Mouse (Mus musculus) liver, embryonic 14.5 days (tissue): ENCODE data around the gene Stk24. TPM values are rescaled to one million over a fixed set of nuclear protein-coding genes. Genes with fewer than 3 reads are reported as not detected.
A peak's percentile ranks its signal among the peaks of the same experiment; 100 is the strongest.

Experiments
- ATAC-seq: fragments of 200-750 bp; cut with Nextera tagmentation; 2 replicates; pipeline ENCODE4 v1.8.0; 2017; ENCODE audit warnings: moderate number of reproducible peaks, mild to moderate bottlenecking, moderate library complexity; ENCODE audit not compliant: insufficient read depth
- DNase-seq, 3 experiments: peaks; one replicate each; pipeline ENCODE4 v3.0.0-alpha.2; 2012 to 2013; ENCODE audit warnings: low read depth in 3 of 3, low spot score in 3 of 3
- H3K27ac ChIP-seq: fragments of 300-500 bp; sonication (generic); 2 replicates; pipeline ENCODE4 v1.5.1; 2014; ENCODE audit warnings: moderate library complexity, mild to moderate bottlenecking, control low read depth, inconsistent platforms
- H3K27me3 ChIP-seq: fragments of 300-500 bp; sonication (generic); 2 replicates; pipeline ENCODE4 v1.6.1; 2014; ENCODE audit warnings: mild to moderate bottlenecking, low read length, moderate library complexity; ENCODE audit not compliant: control insufficient read depth, insufficient read depth
- H3K36me3 ChIP-seq: fragments of 300-500 bp; sonication (generic); replicated peaks from 2 replicates; pipeline ENCODE4 v1.6.1; 2014; ENCODE audit warnings: low read depth; ENCODE audit not compliant: control insufficient read depth, insufficient read depth
- H3K4me1 ChIP-seq, 2 experiments: fragments of 200-500 bp in 1 of 2; fragments of 300-500 bp in 1 of 2; sonication (generic) in 1 of 2; replicated peaks; 2 replicates each; pipeline ENCODE4 v1.6.1; 2012 to 2014; ENCODE audit warnings: antibody characterized with exemption in 1 of 2, inconsistent platforms in 1 of 2, low read length in 1 of 2; ENCODE audit not compliant: control insufficient read depth in 2 of 2, insufficient read depth in 2 of 2
- H3K4me2 ChIP-seq: fragments of 300-500 bp; sonication (generic); 2 replicates; pipeline ENCODE4 v1.6.1; 2014; ENCODE audit warnings: low read depth, mild to moderate bottlenecking, control low read depth, moderate library complexity
- H3K4me3 ChIP-seq, 2 experiments: fragments of 200-500 bp in 1 of 2; fragments of 300-500 bp in 1 of 2; sonication (generic) in 1 of 2; 2 replicates each; pipeline ENCODE4 v1.5.1; 2012 to 2014; ENCODE audit warnings: low read depth in 2 of 2, low read length in 2 of 2, mild to moderate bottlenecking in 2 of 2, control low read depth in 1 of 2, inconsistent platforms in 1 of 2, moderate library complexity in 1 of 2; ENCODE audit not compliant: insufficient read depth in 1 of 2
- H3K9ac ChIP-seq: fragments of 300-500 bp; sonication (generic); replicated peaks from 2 replicates; pipeline ENCODE4 v1.6.1; 2014; ENCODE audit warnings: mild to moderate bottlenecking, control low read depth, moderate library complexity
- H3K9me3 ChIP-seq: fragments of 300-500 bp; sonication (generic); 2 replicates; pipeline ENCODE4 v1.6.1; 2016; ENCODE audit warnings: low read length, mixed read lengths; ENCODE audit not compliant: control insufficient read depth
- CTCF ChIP-seq: IDR thresholded peaks from 2 replicates; pipeline ENCODE4 v1.5.1; 2016; ENCODE audit warnings: antibody characterized with exemption, low read depth, control low read depth
- EP300 ChIP-seq: IDR thresholded peaks from 2 replicates; pipeline ENCODE4 v1.6.1; 2016; ENCODE audit warnings: antibody characterized with exemption, low read depth
- WGBS: fragments of 180-500 bp; shearing (Covaris S2); extraction: QIAGEN DNeasy Blood & Tissue Kit; methylation state at CpG from one replicate; pipeline ENCODE4 v1.1.7; 2014; ENCODE audit not compliant: insufficient replicate concordance; 5-methylcytosine and 5-hydroxymethylcytosine counted together
- polyA plus RNA-seq, 2 experiments: library from polyadenylated mRNA; depleted of rRNA in 1 of 2; stranded (reverse) in 1 of 2; unstranded in 1 of 2; fragments of >200 nt; fragmentation: Nextera tagmentation in 1 of 2; extraction: Ambion mirVana in 1 of 2; gene quantifications; 2 replicates each; pipeline versions ENCODE4 v1.2.1 to v1.2.3; 2012 to 2014

Stk24 gene
- polyA plus RNA-seq, 2 experiments = 22.5 to 31.0 TPM

DNA sequence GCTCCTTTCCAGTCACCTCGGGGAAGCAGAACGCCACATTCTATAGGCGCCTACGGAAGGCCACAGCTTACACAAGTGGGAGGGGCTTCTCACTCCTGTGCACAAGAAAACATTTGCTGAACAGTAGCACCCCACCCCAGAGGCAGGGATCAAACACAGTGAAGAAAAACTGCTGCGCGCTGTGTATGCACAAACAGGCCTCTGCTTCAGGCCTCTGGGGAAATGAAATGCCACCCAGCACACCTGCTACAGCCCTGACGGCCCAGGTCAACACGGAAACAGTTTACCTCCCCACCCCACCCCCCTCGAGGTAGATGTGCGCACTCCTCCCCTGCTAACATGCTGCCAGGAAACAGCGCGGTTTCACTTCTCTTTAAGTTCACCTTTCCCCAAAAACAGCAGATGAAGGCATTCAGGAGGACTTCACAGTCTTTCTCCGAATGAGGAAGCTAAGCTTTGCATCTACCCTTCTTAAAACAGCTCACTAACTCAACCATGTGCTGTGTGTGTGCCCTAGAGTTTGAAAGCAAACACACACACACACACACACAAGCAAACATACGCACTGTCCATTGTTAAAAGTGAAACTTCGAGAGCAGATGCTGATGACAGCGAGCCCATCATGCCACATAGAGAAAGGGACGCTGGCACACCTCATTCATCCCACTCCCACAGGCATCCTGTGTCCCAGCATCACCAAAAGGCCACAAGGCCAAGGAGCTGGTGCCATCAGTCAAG, 13.7 kb downstream of the Stk24 start:
- Histone ChIP-seq H3K4me1 (peaks cover 87 to 95% of the 10 kb centered on the region in 2 experiments), H3K9me3 (no peaks in the 10 kb centered on the region), H3K36me3 (peaks cover 8% of the 10 kb centered on the region), H3K4me2 (peak overlapping the region; percentile 88), H3K27me3 (no peaks in the 10 kb centered on the region), H3K4me3 (peak overlapping the region; percentile 29 to 47), H3K9ac (peak overlapping the region; percentile 74), H3K27ac (peak overlapping the region; percentile 83)
- ATAC-seq (peak; percentile 82), DNase-seq (peak in 2 of 3 experiments; percentile 53 to 63)
- 14% methylated on average over 17 of the region's 17 CpGs for WGBS
- TF ChIP-seq CTCF (no peak), EP300 (no peak)

DNA sequence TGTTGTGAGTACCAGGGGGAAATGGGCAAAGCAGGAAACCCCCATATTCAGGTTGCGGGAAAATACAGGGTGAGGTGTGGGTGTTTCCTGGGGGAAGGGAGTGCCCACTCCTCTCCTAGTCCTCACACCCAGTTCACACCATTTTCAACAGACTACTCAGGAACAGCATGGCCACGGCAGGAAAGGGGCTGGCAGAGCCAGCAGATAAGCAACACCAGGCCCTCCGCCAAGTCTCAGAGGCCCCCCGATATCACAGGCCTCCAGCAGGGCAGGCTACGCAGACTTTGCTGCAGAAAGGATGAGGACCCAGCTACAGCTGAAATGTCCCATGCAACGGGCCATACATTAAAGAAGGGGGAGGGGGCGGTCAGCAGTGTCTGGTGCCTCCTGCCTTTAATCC, 14.4 kb downstream of the Stk24 start:
- Histone ChIP-seq H3K4me3 (peak overlapping the region; percentile 29 to 47; a peak in 3 of 4 replicates), H3K9ac (peak overlapping the region; percentile 74), H3K27me3 (no peaks in the 10 kb centered on the region), H3K4me1 (peaks cover 92 to 99% of the 10 kb centered on the region in 2 experiments), H3K27ac (peak overlapping the region; percentile 83), H3K4me2 (peak overlapping the region; percentile 88), H3K9me3 (no peaks in the 10 kb centered on the region), H3K36me3 (peaks cover 8% of the 10 kb centered on the region)
- DNase-seq (peak; percentile 52 to 78 (median 75)), ATAC-seq (peak; percentile 85)
- peak; percentile 70 for TF ChIP-seq EP300
- TF ChIP-seq CTCF = peak; percentile 33; the same call in 1 of the 2 replicates
- WGBS = 8% methylated on average over 7 of the region's 7 CpGs

DNA sequence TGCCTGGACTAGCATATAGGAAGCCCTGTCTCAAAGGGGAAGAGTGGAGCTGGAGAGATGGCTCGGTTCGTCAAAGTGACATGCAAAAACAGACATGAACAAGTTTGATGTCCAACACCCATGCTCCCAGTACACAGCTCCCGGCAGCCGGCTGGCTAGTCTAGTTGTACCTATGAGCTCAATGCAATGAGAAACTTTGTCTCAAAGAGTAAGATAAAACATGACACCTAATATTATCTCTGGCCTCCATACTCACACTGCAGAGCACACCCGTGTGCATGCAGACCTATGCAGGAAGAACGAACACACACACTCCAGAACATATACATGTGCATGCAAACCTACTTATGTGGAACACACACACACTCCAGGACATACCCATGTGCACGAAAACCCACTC, 15.5 kb downstream of the Stk24 start:
- WGBS = 32% methylated on average over 7 of the region's 7 CpGs
- ATAC-seq (peak; percentile 48), DNase-seq (peak in 1 of 3 experiments; percentile 52)
- Histone ChIP-seq H3K27me3 (no peaks in the 10 kb centered on the region), H3K9ac (no peak overlapping the region; the same call in 1 of the 2 replicates), H3K27ac (peak overlapping the region; percentile 83), H3K9me3 (no peaks in the 10 kb centered on the region), H3K36me3 (peaks cover 8% of the 10 kb centered on the region), H3K4me3 (no peak overlapping the region), H3K4me2 (peak overlapping the region; percentile 88), H3K4me1 (peaks cover 96 to 99% of the 10 kb centered on the region in 2 experiments)
- TF ChIP-seq CTCF = no peak
- TF ChIP-seq EP300 = peak; percentile 71

DNA sequence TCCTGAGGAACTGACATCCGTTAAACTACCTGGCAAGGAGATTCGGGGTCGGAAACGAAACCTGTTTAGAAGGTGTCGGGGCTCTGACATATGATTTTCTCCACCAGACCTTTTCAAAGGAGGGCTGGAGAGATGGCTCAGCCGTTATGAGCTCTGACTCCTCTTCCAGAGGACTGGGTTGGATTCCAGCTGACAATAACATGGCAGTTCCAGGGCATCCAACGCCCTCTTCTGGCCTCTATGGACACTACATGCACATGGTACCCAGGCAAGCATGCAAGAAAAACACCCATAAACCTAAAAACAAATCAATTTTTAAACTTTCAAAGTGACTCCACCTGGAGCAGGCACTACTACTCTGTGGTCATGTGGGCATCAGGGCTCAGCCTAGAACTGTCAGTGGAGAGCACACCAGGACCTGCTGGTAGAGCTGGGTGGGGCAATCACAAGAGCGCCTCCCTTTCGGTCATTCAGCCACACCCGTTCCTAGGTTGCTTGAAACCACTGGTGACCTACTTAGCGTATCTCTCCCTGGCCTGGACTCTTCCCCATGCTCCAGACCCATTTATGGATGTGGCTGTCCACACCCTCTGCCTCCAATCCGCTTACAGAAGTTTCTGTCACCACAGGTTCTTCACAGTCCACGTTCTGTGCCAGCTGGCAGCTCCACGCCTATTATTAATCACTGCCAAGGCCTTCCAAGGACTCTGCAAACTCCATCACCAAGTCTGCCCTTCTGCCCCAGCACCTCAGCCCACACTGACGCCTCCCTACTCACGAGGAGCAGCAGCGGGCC, 18.3 kb downstream of the Stk24 start:
- no peaks in the 10 kb centered on the region for H3K27me3 ChIP-seq
- H3K4me1 ChIP-seq = peaks cover 96 to 99% of the 10 kb centered on the region in 2 experiments
- no peak overlapping the region for H3K4me3 ChIP-seq
- peak overlapping the region; percentile 33 for H3K4me2 ChIP-seq
- H3K9me3 ChIP-seq = no peaks in the 10 kb centered on the region
- H3K9ac ChIP-seq = 0 out of 2 replicates have a peak overlapping the region, but pooled peaks have one; percentile 31
- H3K36me3 ChIP-seq = peaks cover 8% of the 10 kb centered on the region
- TF ChIP-seq CTCF (peak; percentile 66), EP300 (no peak)
- ATAC-seq = peak; percentile 12; the same call in 1 of the 2 replicates
- peak in 1 of 3 experiments; percentile 52 for DNase-seq
- 58% methylated on average over 17 of the region's 17 CpGs for WGBS
- peak overlapping the region; percentile 41; the same call in 1 of the 2 replicates for H3K27ac ChIP-seq
